Mouse (Mus musculus) kidney, adult 8-10 months (tissue): ENCODE results near the gene Alkbh2.
A peak's percentile ranks its signal among the peaks of the same experiment; 100 is the strongest.

ENCODE experiments used
- DNase-seq, 2 experiments: peaks; one replicate each; pipeline ENCODE4 v3.0.0; 2022

The Alkbh2 gene

GRCm38 (mm10) chr5:114100390-114101099 lies 27.5 kb downstream of the Alkbh2 start:
- DNase-seq: peak in 1 of 2 experiments; percentile 15

- DNase-seq: peak; percentile 85 to 93
These were observed 28.2 kb downstream of the Alkbh2 start for GRCm38 (mm10) chr5:114099709-114100389.

GRCm38 (mm10) chr5:114091057-114091807 lies 36.8 kb downstream of the Alkbh2 start, which contains the start of gene Svop:
Svop (minus strand) TSS chr5:114091570.
- DNase-seq: peak; percentile 55 to 68

- no peak for DNase-seq
These were observed 37.5 kb downstream of the Alkbh2 start for GRCm38 (mm10) chr5:114090421-114091013.

GRCm38 (mm10) chr5:114087875-114088480 lies 40.0 kb downstream of the Alkbh2 start:
- DNase-seq: no peak

- no peak for DNase-seq
These were observed 42.5 kb downstream of the Alkbh2 start for GRCm38 (mm10) chr5:114085501-114085900.

- no peak for DNase-seq
These were observed 51.0 kb downstream of the Alkbh2 start for GRCm38 (mm10) chr5:114077009-114077408.
